Mouse (Mus musculus) kidney, adult 2 months (tissue): ENCODE measurements at regions not wholly inside any gene's neighbourhood (a gene's known extent, or its start where the extent isn't known, plus 50 kb on each side); places are given as distances from the start of the nearest gene placed in this dataset.
"Not testable (repeated sequence)": the region's sequence is repeated elsewhere in the genome, so short reads cannot be mapped to it uniquely, and the experiment has no call there.

Experiments
- DNase-seq: peaks from one replicate; pipeline ENCODE4 v3.0.0; 2021
- H3K27ac ChIP-seq: fragments of 200-500 bp; 2 replicates; pipeline ENCODE4 v1.5.1; 2012; ENCODE audit warnings: low read depth, low read length, control low read depth, inconsistent platforms; ENCODE audit not compliant: insufficient read depth
- H3K27me3 ChIP-seq: fragments of 200-500 bp; replicated peaks from 2 replicates; pipeline ENCODE4 v1.6.1; 2012; ENCODE audit warnings: mild to moderate bottlenecking, moderate library complexity, low read length, inconsistent platforms; ENCODE audit not compliant: control insufficient read depth, insufficient read depth
- H3K36me3 ChIP-seq: fragments of 200-500 bp; 2 replicates; pipeline ENCODE4 v1.6.1; 2012; ENCODE audit warnings: mild to moderate bottlenecking, moderate library complexity, low read length, inconsistent platforms; ENCODE audit not compliant: control insufficient read depth, insufficient read depth
- H3K4me1 ChIP-seq: fragments of 200-500 bp; 2 replicates; pipeline ENCODE4 v1.6.1; 2011; ENCODE audit warnings: low read length; ENCODE audit not compliant: control insufficient read depth, insufficient read depth
- H3K4me3 ChIP-seq: fragments of 200-500 bp; 2 replicates; pipeline ENCODE4 v1.5.1; 2011; ENCODE audit warnings: mild to moderate bottlenecking, low read depth, low read length, control low read depth; ENCODE audit not compliant: insufficient read depth
- CTCF ChIP-seq: fragments of 200-500 bp; conservative IDR thresholded peaks from 2 replicates; pipeline ENCODE4 v1.5.1; 2011; ENCODE audit warnings: low read depth, mild to moderate bottlenecking, control low read depth, low read length, moderate library complexity, mixed read lengths; ENCODE audit not compliant: insufficient read depth, insufficient read length
- POLR2A ChIP-seq: fragments of 200-500 bp; IDR thresholded peaks from one replicate; pipeline ENCODE4 v1.6.1; 2011; ENCODE audit warnings: low read depth, low read length, control low read depth
- WGBS: fragments of 180-500 bp; shearing (Covaris S2); methylation state at CpG from one replicate; pipeline ENCODE4 v1.1.7; 2018; 5-methylcytosine and 5-hydroxymethylcytosine counted together

GRCm38 (mm10) chr3:109251716-109252115 is 88.7 kb upstream of the Vav3 start:
- DNase-seq: peak; percentile 23
- no peak overlapping the region for H3K27ac ChIP-seq
- no peak overlapping the region for H3K4me3 ChIP-seq
- WGBS: 60% methylated on average over 1 of the region's 1 CpGs
- H3K4me1 ChIP-seq: peaks cover 3% of the 10 kb centered on the region; the same call in 1 of the 2 replicates
- H3K27me3 ChIP-seq: no peaks in the 10 kb centered on the region
- TF ChIP-seq CTCF (no peak), POLR2A (no peak)
- no peaks in the 10 kb centered on the region for H3K36me3 ChIP-seq

GRCm38 (mm10) chr3:109254001-109254630 is 86.3 kb upstream of the Vav3 start:
- H3K27me3 ChIP-seq: no peaks in the 10 kb centered on the region
- DNase-seq: no peak
- no peak overlapping the region for H3K27ac ChIP-seq
- TF ChIP-seq CTCF: no peak
- TF ChIP-seq POLR2A: no peak
- H3K4me3 ChIP-seq: no peak overlapping the region
- no peaks in the 10 kb centered on the region for H3K36me3 ChIP-seq
- H3K4me1 ChIP-seq: peaks cover 3% of the 10 kb centered on the region; the same call in 1 of the 2 replicates
- WGBS: 71% methylated on average over 9 of the region's 9 CpGs

GRCm38 (mm10) chr3:109254957-109255356 is 85.5 kb upstream of the Vav3 start:
- peak; percentile 33 for DNase-seq
- H3K4me3 ChIP-seq: no peak overlapping the region
- WGBS: 83% methylated on average over 5 of the region's 5 CpGs
- no peak overlapping the region for H3K27ac ChIP-seq
- TF ChIP-seq CTCF (no peak), POLR2A (no peak)
- H3K36me3 ChIP-seq: no peaks in the 10 kb centered on the region
- H3K27me3 ChIP-seq: no peaks in the 10 kb centered on the region
- H3K4me1 ChIP-seq: peaks cover 3% of the 10 kb centered on the region; the same call in 1 of the 2 replicates

GRCm38 (mm10) chr3:109256723-109257122 is 83.7 kb upstream of the Vav3 start:
- no peak for DNase-seq
- Histone ChIP-seq H3K27ac (no peak overlapping the region), H3K27me3 (no peaks in the 10 kb centered on the region), H3K4me1 (no peaks in the 10 kb centered on the region), H3K4me3 (no peak overlapping the region), H3K36me3 (no peaks in the 10 kb centered on the region)
- 68% methylated on average over 5 of the region's 5 CpGs for WGBS
- TF ChIP-seq POLR2A (no peak), CTCF (no peak)

GRCm38 (mm10) chr3:109266947-109267346 is 73.5 kb upstream of the Vav3 start:
- H3K4me1 ChIP-seq, H3K36me3 ChIP-seq, H3K4me3 ChIP-seq, H3K27me3 ChIP-seq, H3K27ac ChIP-seq, DNase-seq: not testable (repeated sequence)
- 70% methylated on average over 8 of the region's 8 CpGs for WGBS

- DNase-seq: no peak
- H3K36me3 ChIP-seq: no peaks in the 10 kb centered on the region
- H3K27me3 ChIP-seq: no peaks in the 10 kb centered on the region
- no peak overlapping the region for H3K4me3 ChIP-seq
- WGBS: 0% methylated on average over 1 of the region's 1 CpGs
- no peak overlapping the region for H3K27ac ChIP-seq
- TF ChIP-seq CTCF (no peak), POLR2A (no peak)
- H3K4me1 ChIP-seq: no peaks in the 10 kb centered on the region
Observed at GRCm38 (mm10) chr3:109270783-109271182, 69.7 kb upstream of the Vav3 start.

- no peak for TF ChIP-seq POLR2A
- no peak for TF ChIP-seq CTCF
- WGBS: 63% methylated on average over 5 of the region's 5 CpGs
- no peaks in the 10 kb centered on the region for H3K27me3 ChIP-seq
- DNase-seq: no peak
- no peaks in the 10 kb centered on the region for H3K4me1 ChIP-seq
- no peak overlapping the region for H3K4me3 ChIP-seq
- H3K27ac ChIP-seq: no peak overlapping the region
- H3K36me3 ChIP-seq: no peaks in the 10 kb centered on the region
Observed at GRCm38 (mm10) chr3:109273074-109273801, 67.2 kb upstream of the Vav3 start.

- Histone ChIP-seq H3K36me3 (no peaks in the 10 kb centered on the region), H3K4me1 (no peaks in the 10 kb centered on the region), H3K4me3 (no peak overlapping the region), H3K27me3 (no peaks in the 10 kb centered on the region), H3K27ac (no peak overlapping the region)
- WGBS: 86% methylated on average over 4 of the region's 4 CpGs
- TF ChIP-seq CTCF: no peak
- no peak for TF ChIP-seq POLR2A
- DNase-seq: no peak
Observed at GRCm38 (mm10) chr3:109273802-109274155, 66.7 kb upstream of the Vav3 start.
